Mouse (Mus musculus): Measurements from ENCODE around the gene Ttc29. TPM values are rescaled to one million over a fixed set of nuclear protein-coding genes. Genes with fewer than 3 reads are reported as not detected.

Gene Ttc29
- not detected for total RNA-seq (2021)
- long read RNA-seq, experiment 1: 0 reads
- long read RNA-seq, experiment 2: 0 reads

- no peak for DNase-seq (ENCODE audit: low spot score in 2 of 2)
Observed at GRCm38 (mm10) chr8:78213074-78213473, at the start of gene Ttc29. Gene Ttc29, plus strand, starts transcription at chr8:78213297.

DNA sequence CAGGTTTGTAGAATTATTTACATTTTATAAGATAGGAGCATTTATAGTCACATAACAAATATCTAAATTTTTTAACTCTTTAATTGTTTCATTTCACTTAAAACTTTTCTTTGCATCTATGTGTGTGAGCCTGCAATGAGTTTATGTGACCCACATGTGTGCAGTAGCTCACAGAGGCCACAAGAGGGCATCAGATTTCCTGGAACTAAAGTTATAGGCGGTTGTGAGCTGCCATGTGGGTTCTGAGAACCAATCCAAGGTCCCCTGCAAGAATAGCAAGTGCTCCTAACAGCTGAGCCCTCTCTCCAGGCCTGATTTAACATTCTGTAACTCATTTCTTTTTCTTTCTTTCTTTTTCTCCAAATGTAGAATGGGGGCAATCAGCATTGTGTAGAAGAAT is 41.7 kb upstream of the Ttc29 start:
- DNase-seq (ENCODE audit: low spot score in 2 of 2): no peak

DNA sequence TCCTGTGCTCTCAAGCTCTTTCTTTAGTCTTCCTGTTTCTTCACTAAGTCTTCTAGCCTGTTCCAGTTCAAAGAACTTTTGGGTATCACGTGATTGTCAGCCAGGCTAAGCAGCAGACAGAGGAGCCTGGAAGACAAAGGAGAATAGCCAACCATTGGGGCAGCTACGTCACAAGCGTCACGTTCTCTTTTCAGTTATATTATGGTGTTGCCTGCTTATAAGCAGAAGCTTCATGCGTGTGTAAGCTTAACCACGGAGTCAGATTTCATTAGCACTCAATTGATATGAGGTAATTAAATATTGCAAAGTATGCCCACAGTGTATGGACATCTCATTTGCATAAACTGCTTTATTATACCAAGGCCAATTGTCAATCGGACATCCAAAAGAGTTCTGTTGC is 30.4 kb upstream of the Ttc29 start:
- no peak for DNase-seq (ENCODE audit: low spot score in 2 of 2)

GRCm38 (mm10) chr8:78183414-78183813 is 29.7 kb upstream of the Ttc29 start:
- no peak for DNase-seq (ENCODE audit: low spot score in 2 of 2)

DNA sequence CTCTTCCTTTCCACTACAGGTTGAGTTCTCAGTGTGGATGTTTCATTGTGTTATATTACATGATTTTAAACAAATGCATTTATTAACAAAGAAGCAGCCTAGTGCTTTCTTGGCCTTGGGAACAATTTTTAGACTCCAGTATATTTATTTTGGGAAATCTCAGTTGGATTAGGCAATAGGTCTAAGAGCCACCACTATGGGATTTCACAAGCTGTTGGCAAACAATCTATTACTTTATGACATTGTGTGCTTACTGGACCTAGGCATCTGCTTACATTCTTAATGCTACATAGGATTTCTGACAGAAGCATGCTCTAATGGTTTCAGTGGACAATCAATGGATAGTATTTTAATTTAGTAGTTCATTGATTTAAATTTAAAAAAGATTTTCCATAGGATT is 26.0 kb upstream of the Ttc29 start:
- no peak for DNase-seq (ENCODE audit: low spot score in 2 of 2)

DNA sequence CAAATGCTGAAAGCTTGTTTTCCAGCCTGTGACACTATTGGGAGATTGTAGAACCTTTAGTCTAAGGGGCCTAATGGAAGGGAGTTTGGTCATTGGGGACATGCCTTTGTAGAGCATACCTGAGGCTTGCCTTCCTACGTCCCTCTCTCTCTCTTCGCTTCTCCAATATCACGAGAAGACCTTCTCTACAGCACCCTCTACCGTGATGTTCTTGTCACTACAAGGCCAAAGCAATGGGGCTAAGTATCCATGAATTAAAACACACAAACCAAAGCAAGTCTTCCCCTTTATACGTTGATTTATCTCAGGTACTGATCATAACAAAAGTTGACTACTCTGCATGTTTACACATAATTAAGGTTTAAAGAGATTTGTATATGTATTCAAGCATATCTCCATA is 8.9 kb upstream of the Ttc29 start:
- no peak for DNase-seq (ENCODE audit: low spot score in 2 of 2)

DNA sequence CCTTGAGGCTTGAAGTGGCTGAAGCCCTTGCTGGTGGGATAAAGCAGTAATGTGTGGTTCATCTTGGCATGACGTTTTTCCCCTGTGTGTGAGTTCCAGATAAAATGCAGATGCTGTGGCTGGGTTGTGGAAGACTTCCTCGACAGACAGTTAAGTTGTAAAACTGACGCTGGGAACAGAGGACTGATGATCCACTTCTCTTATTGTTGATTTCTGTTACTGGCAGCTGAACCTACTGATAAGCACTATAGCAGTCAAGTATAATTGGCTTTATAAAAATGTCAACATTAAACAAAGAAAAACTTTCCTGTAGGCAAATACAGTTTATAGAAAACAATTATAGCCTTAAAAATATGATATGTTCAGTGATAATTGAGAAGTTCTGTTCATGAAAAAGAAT is 2.7 kb upstream of the Ttc29 start:
- DNase-seq (ENCODE audit: low spot score in 2 of 2): no peak

- DNase-seq (ENCODE audit: low spot score in 2 of 2): no peak
Observed at GRCm38 (mm10) chr8:78214645-78215044, 1.5 kb downstream of the Ttc29 start.

DNA sequence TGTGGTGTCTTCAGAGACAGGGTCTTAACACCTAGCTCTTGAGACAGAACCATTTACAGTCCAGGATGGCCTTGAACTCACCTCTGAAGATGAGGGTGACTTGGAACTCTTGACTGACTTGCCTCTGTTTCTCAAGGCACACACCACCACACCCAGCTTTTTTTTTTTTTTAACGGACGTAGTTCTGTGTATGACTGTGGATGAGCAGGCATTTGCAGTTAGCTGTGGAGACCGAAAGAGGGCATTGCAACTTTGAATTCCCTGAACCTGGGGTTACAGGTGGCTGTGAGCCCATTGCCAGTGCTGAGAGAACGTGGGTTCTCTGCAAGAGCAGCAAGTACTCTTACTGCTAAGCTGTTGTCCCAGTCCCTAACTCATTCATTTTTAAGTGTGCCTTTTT is 13.0 kb downstream of the Ttc29 start:
- no peak for DNase-seq (ENCODE audit: low spot score in 2 of 2)

DNA sequence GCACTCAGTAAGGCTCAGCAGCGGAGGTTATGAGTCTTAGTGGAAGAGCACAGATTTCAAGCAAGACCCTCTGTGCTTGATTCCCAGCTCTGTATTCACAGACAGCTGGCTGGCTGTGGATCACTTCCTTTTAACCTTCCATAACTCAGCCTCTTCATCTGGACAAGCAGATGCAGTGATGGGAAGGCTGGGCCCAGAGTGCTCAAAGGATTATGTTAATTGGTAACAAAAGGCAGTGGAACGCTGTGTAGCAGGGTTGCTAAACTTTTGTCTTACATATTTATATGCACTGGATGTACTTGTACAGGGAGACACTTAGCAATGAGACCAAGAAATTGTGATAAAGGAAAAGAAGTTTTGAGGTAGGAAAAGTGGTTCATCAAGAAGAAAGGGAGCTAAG is 17.6 kb downstream of the Ttc29 start:
- no peak for DNase-seq (ENCODE audit: low spot score in 2 of 2)

- no peak for DNase-seq (ENCODE audit: low spot score in 2 of 2)
Observed at GRCm38 (mm10) chr8:78232870-78233707, 20.0 kb downstream of the Ttc29 start.

- no peak for DNase-seq (ENCODE audit: low spot score in 2 of 2)
Observed at GRCm38 (mm10) chr8:78233708-78234201, 20.7 kb downstream of the Ttc29 start.

- no peak for DNase-seq (ENCODE audit: low spot score in 2 of 2)
Observed at GRCm38 (mm10) chr8:78237972-78238675, 25.0 kb downstream of the Ttc29 start.

DNA sequence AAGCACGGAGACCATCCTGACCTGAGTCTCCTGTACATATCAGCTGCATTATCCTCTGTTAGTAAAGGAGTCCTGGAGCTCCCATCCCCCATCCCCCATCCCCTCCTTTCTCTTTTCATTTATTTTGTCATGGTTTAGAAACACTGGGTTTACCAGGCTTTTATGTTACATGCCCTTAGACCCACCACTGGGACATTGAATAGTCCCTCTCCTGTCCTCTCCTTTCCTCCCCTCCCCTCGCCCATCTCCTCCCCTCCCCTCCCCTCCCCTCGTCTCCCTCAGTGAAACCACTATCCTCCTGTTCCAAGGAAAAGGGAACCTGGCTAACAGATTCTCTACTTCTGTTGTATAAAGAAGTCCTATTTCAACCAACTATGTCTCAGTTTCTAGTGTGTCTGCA is 38.0 kb downstream of the Ttc29 start:
- DNase-seq (ENCODE audit: low spot score in 2 of 2): no peak

DNA sequence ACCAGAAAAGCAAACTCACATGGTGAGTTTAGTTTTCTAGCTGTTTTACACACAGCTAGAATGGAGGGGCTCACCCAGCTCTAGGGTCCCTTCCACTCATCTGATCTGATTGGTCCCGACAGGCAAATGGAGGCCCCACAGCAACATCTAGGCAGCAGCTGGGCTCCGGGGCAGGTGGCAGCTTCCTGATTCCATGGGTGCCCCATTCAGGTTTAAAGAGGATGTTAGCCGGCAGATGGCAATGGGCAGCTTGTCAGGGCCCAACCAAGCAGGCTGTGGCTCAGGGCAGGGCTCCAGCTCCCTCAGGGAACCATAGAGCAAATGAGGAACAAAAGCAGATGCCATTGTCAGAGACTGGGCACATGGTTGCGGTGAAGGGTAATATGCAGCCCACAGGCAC is 41.3 kb downstream of the Ttc29 start:
- no peak for DNase-seq (ENCODE audit: low spot score in 2 of 2)

DNA sequence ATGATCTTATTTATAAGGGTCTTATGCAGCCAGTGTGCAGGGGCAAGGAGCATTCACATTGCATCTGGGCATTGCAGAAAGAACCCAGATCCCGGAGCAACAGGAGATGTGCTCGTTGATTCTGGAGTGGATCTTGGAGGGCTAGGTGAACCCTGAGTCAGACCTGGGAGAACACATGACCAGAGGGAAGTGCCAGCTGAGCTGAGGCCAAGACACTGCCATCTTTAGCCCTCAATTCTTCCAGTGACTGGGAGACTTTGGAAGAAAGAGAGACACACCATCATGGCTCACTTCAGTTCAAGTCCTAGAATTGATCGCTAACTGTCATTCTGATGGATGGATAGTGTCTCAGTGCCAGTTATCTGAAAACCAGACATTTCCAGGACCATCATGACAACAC is 41.9 kb downstream of the Ttc29 start:
- DNase-seq (ENCODE audit: low spot score in 2 of 2): no peak

- DNase-seq (ENCODE audit: low spot score in 2 of 2): no peak
Observed at GRCm38 (mm10) chr8:78265506-78265905, 52.4 kb downstream of the Ttc29 start.

DNA sequence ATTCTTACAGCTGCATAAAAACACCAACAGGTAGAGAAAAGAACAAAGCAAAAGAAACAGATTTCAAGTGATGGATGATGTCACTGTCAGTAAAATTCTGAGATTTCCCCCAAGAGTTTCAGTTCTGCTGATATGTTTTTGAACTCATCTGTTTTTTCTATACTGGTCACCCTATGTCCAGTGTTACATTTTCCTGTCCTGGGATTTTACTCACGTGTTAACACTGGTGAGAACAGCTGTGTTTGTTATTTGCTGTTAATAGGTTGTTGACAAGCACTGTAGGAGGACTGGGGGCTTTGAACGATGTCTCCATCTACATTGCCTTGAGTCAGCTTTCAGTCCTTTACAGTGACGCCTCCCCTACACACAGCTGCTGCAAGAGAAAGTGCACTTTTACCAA is 53.1 kb downstream of the Ttc29 start:
- DNase-seq (ENCODE audit: low spot score in 2 of 2): no peak

DNA sequence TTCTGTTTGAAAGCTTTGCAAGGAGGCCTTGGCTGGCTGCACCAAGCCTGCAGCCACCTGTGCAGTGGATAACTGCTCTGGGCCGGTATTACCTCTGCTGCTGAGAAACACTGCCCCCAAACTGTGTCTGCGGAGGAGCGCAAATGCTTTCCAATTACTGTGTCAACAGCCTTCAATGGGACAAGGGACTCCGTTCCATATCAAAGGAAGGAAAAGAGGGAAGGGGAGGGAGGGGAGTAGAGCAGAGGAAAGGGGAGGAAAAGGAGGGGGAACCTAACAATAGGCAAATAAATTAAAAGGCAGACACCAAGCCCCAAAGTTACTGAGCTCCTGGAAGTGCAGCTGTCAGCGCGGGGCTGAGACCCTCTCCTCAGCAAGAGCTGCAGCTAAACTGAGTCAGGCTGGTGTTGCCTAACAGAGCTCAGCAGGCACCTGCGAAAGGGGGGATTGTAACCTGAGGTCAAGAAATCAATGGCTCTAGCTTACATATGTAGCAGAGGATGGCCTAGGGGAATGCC is 54.9 kb downstream of the Ttc29 start:
- no peak for DNase-seq (ENCODE audit: low spot score in 2 of 2)

DNA sequence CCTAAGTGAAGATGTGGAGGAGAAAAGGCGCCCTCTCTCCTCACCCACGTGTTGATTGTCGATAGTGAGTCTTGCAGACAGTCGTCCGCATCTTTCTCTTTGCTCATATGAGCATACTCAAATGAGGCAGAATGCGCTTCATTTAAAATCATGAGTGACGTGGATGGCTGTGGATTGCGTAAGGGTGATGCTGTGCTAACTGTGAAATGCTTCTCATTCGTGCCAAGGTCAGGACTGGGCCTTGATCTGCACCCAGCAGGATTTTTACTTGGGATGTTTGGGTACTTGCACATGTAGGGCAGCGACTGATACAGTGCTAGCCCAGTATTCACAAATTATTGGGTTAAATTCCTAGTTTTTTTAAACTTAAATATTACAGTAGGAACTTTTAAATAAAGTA is 56.2 kb downstream of the Ttc29 start:
- no peak for DNase-seq (ENCODE audit: low spot score in 2 of 2)

- DNase-seq (ENCODE audit: low spot score in 2 of 2): no peak
Observed at GRCm38 (mm10) chr8:78271391-78271790, 58.3 kb downstream of the Ttc29 start.

DNA sequence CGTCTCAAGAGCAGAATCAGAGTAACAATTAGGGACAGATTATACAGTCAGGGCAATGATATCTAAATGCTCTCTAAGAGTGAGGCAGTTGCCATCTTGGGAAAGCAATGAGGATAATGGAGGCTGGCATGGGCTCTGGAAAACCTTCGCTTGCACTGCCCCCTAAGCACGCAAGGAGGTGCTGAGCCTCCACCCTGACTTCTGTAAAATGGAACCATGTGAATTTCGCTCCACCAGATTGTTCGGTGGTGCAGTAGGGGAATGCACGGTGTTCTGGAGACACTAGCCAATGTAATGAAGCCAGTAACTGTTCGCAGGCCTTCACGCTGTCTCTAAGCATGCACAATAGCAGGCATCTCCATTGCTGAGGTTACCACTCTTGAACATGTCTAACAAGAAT is 63.0 kb downstream of the Ttc29 start:
- no peak for DNase-seq (ENCODE audit: low spot score in 2 of 2)
